Mouse (Mus musculus) gastrocnemius, adult 2 months (tissue): ENCODE measurements around the gene Tssc4. TPM values are rescaled to one million over a fixed set of nuclear protein-coding genes. Genes with fewer than 3 reads are reported as not detected.

Experiments
- DNase-seq: peaks from one replicate; pipeline ENCODE4 v3.0.0; 2022
- H3K27ac ChIP-seq: fragments of 200-600 bp; 2 replicates; pipeline ENCODE4 v1.8.1; 2022; ENCODE audit warnings: mild to moderate bottlenecking
- H3K4me3 ChIP-seq: fragments of 200-600 bp; 2 replicates; pipeline ENCODE4 v1.8.1; 2022; ENCODE audit warnings: mild to moderate bottlenecking, moderate library complexity
- CTCF ChIP-seq: fragments of 200-600 bp; IDR thresholded peaks from 2 replicates; pipeline ENCODE4 v1.8.1; 2022; ENCODE audit warnings: antibody characterized with exemption, mild to moderate bottlenecking, moderate library complexity
- intact Hi-C: fragments of 180-260 bp; cut with DNase I; formaldehyde crosslinking; loops from one replicate; pipeline ENCODE4 v1.15.1; 2025
- total RNA-seq, 2 experiments: library from RNA; stranded (reverse); gene quantifications; 2 replicates each; pipeline ENCODE4 v1.2.3; 2021

The Tssc4 gene
- total RNA-seq, 2 experiments from 2014 or later: 6.6 to 8.2 TPM

- Histone ChIP-seq H3K27ac (no peak overlapping the region), H3K4me3 (no peak overlapping the region)
- intact Hi-C loops: loop anchor here (1.0 kb wide), 1 partner anchor 78 kb away; no protein-coding TSS in a partner anchor
- peak; percentile 82 for DNase-seq
- peak; percentile 92 for TF ChIP-seq CTCF
These were observed 17.3 kb downstream of the Tssc4 start for GRCm38 (mm10) chr7:143086366-143086765.

GRCm38 (mm10) chr7:143087070-143087579 lies 18.1 kb downstream of the Tssc4 start:
- Histone ChIP-seq H3K27ac (no peak overlapping the region), H3K4me3 (no peak overlapping the region)
- TF ChIP-seq CTCF: peak; percentile 60
- intact Hi-C loops: loop anchor here (1.0 kb wide), 1 partner anchor 193 kb away; no protein-coding TSS in a partner anchor
- peak; percentile 60 for DNase-seq

- DNase-seq: no peak
- Histone ChIP-seq H3K27ac (no peak overlapping the region), H3K4me3 (no peak overlapping the region)
- intact Hi-C loops: loop anchor here (1.0 to 5.0 kb wide), 2 partner anchors 44 to 373 kb away; no protein-coding TSS in a partner anchor
- no peak for TF ChIP-seq CTCF
These were observed 24.8 kb downstream of the Tssc4 start for GRCm38 (mm10) chr7:143093847-143094246.

- Histone ChIP-seq H3K27ac (no peak within 1 kb of the TSS), H3K4me3 (no peak within 1 kb of the TSS)
- TF ChIP-seq CTCF: peak; percentile 92
- intact Hi-C loops: loop anchor here (1.0 to 5.0 kb wide), 2 partner anchors 43 to 372 kb away; no protein-coding TSS in a partner anchor
- DNase-seq: peak; percentile 79
These were observed 25.8 kb downstream of the Tssc4 start, which contains the start of gene Trpm5 for GRCm38 (mm10) chr7:143094592-143095553. Trpm5 (minus strand) TSS chr7:143094642.

GRCm38 (mm10) chr7:143095554-143095907 lies 26.5 kb downstream of the Tssc4 start:
- Histone ChIP-seq H3K4me3 (no peak overlapping the region), H3K27ac (no peak overlapping the region)
- no peak for DNase-seq
- intact Hi-C loops: no loop called here
- no peak for TF ChIP-seq CTCF

- DNase-seq: peak; percentile 64
- intact Hi-C loops: no loop called here
- Histone ChIP-seq H3K4me3 (no peak overlapping the region), H3K27ac (no peak overlapping the region)
- TF ChIP-seq CTCF: no peak
These were observed 31.7 kb downstream of the Tssc4 start for GRCm38 (mm10) chr7:143100759-143101158.

GRCm38 (mm10) chr7:143105258-143105897 lies 36.3 kb downstream of the Tssc4 start:
- H3K27ac ChIP-seq: no peak overlapping the region
- no peak overlapping the region for H3K4me3 ChIP-seq
- TF ChIP-seq CTCF: no peak
- intact Hi-C loops: no loop called here
- no peak for DNase-seq

GRCm38 (mm10) chr7:143106062-143106461 lies 37.0 kb downstream of the Tssc4 start, which contains the start of gene Kcnq1:
Kcnq1 (plus strand) TSS chr7:143106362.
- intact Hi-C loops: no loop called here
- Histone ChIP-seq H3K27ac (peak within 1 kb of the TSS; percentile 40; the same call in 1 of the 2 replicates), H3K4me3 (peak within 1 kb of the TSS; percentile 72)
- TF ChIP-seq CTCF: no peak
- DNase-seq: no peak

- Histone ChIP-seq H3K4me3 (peak overlapping the region; percentile 72), H3K27ac (peak overlapping the region; percentile 40; the same call in 1 of the 2 replicates)
- peak; percentile 59 for DNase-seq
- peak; percentile 23; the same call in 1 of the 2 replicates for TF ChIP-seq CTCF
- intact Hi-C loops: no loop called here
These were observed 37.8 kb downstream of the Tssc4 start for GRCm38 (mm10) chr7:143106672-143107465.

- Histone ChIP-seq H3K4me3 (peak overlapping the region; percentile 72), H3K27ac (peak overlapping the region; percentile 53)
- TF ChIP-seq CTCF: no peak
- intact Hi-C loops: no loop called here
- DNase-seq: no peak
These were observed 39.2 kb downstream of the Tssc4 start for GRCm38 (mm10) chr7:143108200-143108599.

GRCm38 (mm10) chr7:143108996-143109660 lies 40.1 kb downstream of the Tssc4 start:
- TF ChIP-seq CTCF: no peak
- peak overlapping the region; percentile 72 for H3K4me3 ChIP-seq
- intact Hi-C loops: no loop called here
- H3K27ac ChIP-seq: peak overlapping the region; percentile 53
- no peak for DNase-seq
